Mouse (Mus musculus): ENCODE results near the gene Mmp17. TPM values are rescaled to one million over a fixed set of nuclear protein-coding genes. Genes with fewer than 3 reads are reported as not detected.
A peak's percentile ranks its signal among the peaks of the same experiment; 100 is the strongest.

The Mmp17 gene
- 4.3 and 4.8 TPM in 2 replicates for polyA plus RNA-seq (2016; fragmentation: Nextera tagmentation; extraction: Ambion mirVana)

- WGBS = under 1% methylated on average over 80 of the region's 80 CpGs
- Histone ChIP-seq H3K4me1 (replicated peaks) (peaks cover 41% of the 10 kb centered on the region), H3K9me3 (no peaks in the 10 kb centered on the region), H3K4me3 (peak within 1 kb of the TSS; percentile 73), H3K36me3 (no peaks in the 10 kb centered on the region), H3K27ac (peak within 1 kb of the TSS; percentile 87), H3K27me3 (ENCODE audit: insufficient read depth, poor library complexity, severe bottlenecking) (peaks cover 67% of the 10 kb centered on the region)
- peak; percentile 89 for DNase-seq (ENCODE audit: low spot score)
Measured at GRCm38 (mm10) chr5:129583761-129584582, at the start of gene Mmp17. Gene Mmp17 (plus strand): TSS chr5:129584169.

GRCm38 (mm10) chr5:129534500-129534899 is 49.5 kb upstream of the Mmp17 start:
- no peak overlapping the region for H3K4me3 ChIP-seq
- 91% methylated on average over 2 of the region's 2 CpGs for WGBS
- no peaks in the 10 kb centered on the region for H3K4me1 ChIP-seq (replicated peaks)
- peaks cover 90% of the 10 kb centered on the region for H3K36me3 ChIP-seq
- H3K27me3 ChIP-seq (ENCODE audit: insufficient read depth, poor library complexity, severe bottlenecking) = no peaks in the 10 kb centered on the region
- H3K9me3 ChIP-seq = no peaks in the 10 kb centered on the region; the same call in 1 of the 2 replicates
- no peak overlapping the region for H3K27ac ChIP-seq
- DNase-seq (ENCODE audit: low spot score) = no peak

GRCm38 (mm10) chr5:129535021-129535420 is 48.9 kb upstream of the Mmp17 start:
- peaks cover 90% of the 10 kb centered on the region for H3K36me3 ChIP-seq

GRCm38 (mm10) chr5:129535431-129535830 is 48.5 kb upstream of the Mmp17 start:
- no peak overlapping the region for H3K4me3 ChIP-seq
- no peak overlapping the region for H3K27ac ChIP-seq
- no peak for DNase-seq (ENCODE audit: low spot score)
- no peaks in the 10 kb centered on the region for H3K4me1 ChIP-seq (replicated peaks)
- no peaks in the 10 kb centered on the region; the same call in 1 of the 2 replicates for H3K9me3 ChIP-seq
- WGBS = 94% methylated on average over 3 of the region's 3 CpGs
- H3K27me3 ChIP-seq (ENCODE audit: insufficient read depth, poor library complexity, severe bottlenecking) = no peaks in the 10 kb centered on the region
- H3K36me3 ChIP-seq = peaks cover 90% of the 10 kb centered on the region

More at GRCm38 (mm10) chr5:129535021-129535420, 48.9 kb upstream of the Mmp17 start:
- no peak overlapping the region for H3K27ac ChIP-seq
- no peak for DNase-seq (ENCODE audit: low spot score)
- H3K4me1 ChIP-seq (replicated peaks) = no peaks in the 10 kb centered on the region
- 94% methylated on average over 2 of the region's 2 CpGs for WGBS
- no peaks in the 10 kb centered on the region; the same call in 1 of the 2 replicates for H3K9me3 ChIP-seq
- H3K27me3 ChIP-seq (ENCODE audit: insufficient read depth, poor library complexity, severe bottlenecking) = no peaks in the 10 kb centered on the region
- no peak overlapping the region for H3K4me3 ChIP-seq

GRCm38 (mm10) chr5:129538826-129539225 is 45.1 kb upstream of the Mmp17 start:
- Histone ChIP-seq H3K4me3 (no peak overlapping the region), H3K27ac (no peak overlapping the region), H3K36me3 (peaks cover 91% of the 10 kb centered on the region), H3K27me3 (ENCODE audit: insufficient read depth, poor library complexity, severe bottlenecking) (no peaks in the 10 kb centered on the region), H3K4me1 (replicated peaks) (no peaks in the 10 kb centered on the region), H3K9me3 (no peaks in the 10 kb centered on the region; the same call in 1 of the 2 replicates)
- 93% methylated on average over 4 of the region's 4 CpGs for WGBS
- DNase-seq (ENCODE audit: low spot score) = no peak

GRCm38 (mm10) chr5:129542236-129542635 is 41.7 kb upstream of the Mmp17 start:
- no peaks in the 10 kb centered on the region for H3K9me3 ChIP-seq
- H3K27me3 ChIP-seq (ENCODE audit: insufficient read depth, poor library complexity, severe bottlenecking) = no peaks in the 10 kb centered on the region
- whole genome bisulfite sequencing = 86% methylated on average over 3 of the region's 3 CpGs
- H3K36me3 ChIP-seq = peaks cover 95% of the 10 kb centered on the region
- no peak overlapping the region for H3K4me3 ChIP-seq
- peak; percentile 3 for DNase-seq (ENCODE audit: low spot score)
- no peaks in the 10 kb centered on the region for H3K4me1 ChIP-seq (replicated peaks)
- no peak overlapping the region for H3K27ac ChIP-seq

- Histone ChIP-seq H3K4me1 (replicated peaks) (no peaks in the 10 kb centered on the region), H3K4me3 (no peak overlapping the region), H3K27ac (no peak overlapping the region), H3K36me3 (peaks cover 100% of the 10 kb centered on the region), H3K9me3 (no peaks in the 10 kb centered on the region), H3K27me3 (ENCODE audit: insufficient read depth, poor library complexity, severe bottlenecking) (no peaks in the 10 kb centered on the region)
- WGBS = 91% methylated on average over 9 of the region's 9 CpGs
- DNase-seq (ENCODE audit: low spot score) = no peak
Measured at GRCm38 (mm10) chr5:129545787-129546186, 38.2 kb upstream of the Mmp17 start.

- no peak for DNase-seq (ENCODE audit: low spot score)
- Histone ChIP-seq H3K4me3 (no peak overlapping the region), H3K9me3 (no peaks in the 10 kb centered on the region), H3K4me1 (replicated peaks) (no peaks in the 10 kb centered on the region), H3K36me3 (peaks cover 100% of the 10 kb centered on the region), H3K27ac (no peak overlapping the region), H3K27me3 (ENCODE audit: insufficient read depth, poor library complexity, severe bottlenecking) (no peaks in the 10 kb centered on the region)
- 94% methylated on average over 12 of the region's 12 CpGs for WGBS
Measured at GRCm38 (mm10) chr5:129549716-129550115, 34.3 kb upstream of the Mmp17 start.

- no peaks in the 10 kb centered on the region for H3K27me3 ChIP-seq (ENCODE audit: insufficient read depth, poor library complexity, severe bottlenecking)
- peaks cover 100% of the 10 kb centered on the region for H3K36me3 ChIP-seq
- H3K4me1 ChIP-seq (replicated peaks) = no peaks in the 10 kb centered on the region
- H3K27ac ChIP-seq = no peak overlapping the region
- no peak overlapping the region for H3K4me3 ChIP-seq
- WGBS = 98% methylated on average over 6 of the region's 6 CpGs
- no peak for DNase-seq (ENCODE audit: low spot score)
- no peaks in the 10 kb centered on the region for H3K9me3 ChIP-seq
Measured at GRCm38 (mm10) chr5:129550790-129551189, 33.2 kb upstream of the Mmp17 start.

GRCm38 (mm10) chr5:129551991-129552390 is 32.0 kb upstream of the Mmp17 start:
- H3K9me3 ChIP-seq = no peaks in the 10 kb centered on the region
- DNase-seq (ENCODE audit: low spot score) = no peak
- no peak overlapping the region for H3K4me3 ChIP-seq
- H3K36me3 ChIP-seq = peaks cover 99% of the 10 kb centered on the region
- 92% methylated on average over 2 of the region's 2 CpGs for WGBS
- no peaks in the 10 kb centered on the region for H3K4me1 ChIP-seq (replicated peaks)
- H3K27me3 ChIP-seq (ENCODE audit: insufficient read depth, poor library complexity, severe bottlenecking) = no peaks in the 10 kb centered on the region
- H3K27ac ChIP-seq = no peak overlapping the region

GRCm38 (mm10) chr5:129553642-129554041 is 30.3 kb upstream of the Mmp17 start:
- no peaks in the 10 kb centered on the region for H3K9me3 ChIP-seq
- H3K4me1 ChIP-seq (replicated peaks) = no peaks in the 10 kb centered on the region
- H3K36me3 ChIP-seq = peaks cover 99% of the 10 kb centered on the region
- H3K4me3 ChIP-seq = no peak overlapping the region
- no peak overlapping the region for H3K27ac ChIP-seq
- DNase-seq (ENCODE audit: low spot score) = no peak
- H3K27me3 ChIP-seq (ENCODE audit: insufficient read depth, poor library complexity, severe bottlenecking) = no peaks in the 10 kb centered on the region
- 91% methylated on average over 6 of the region's 6 CpGs for WGBS

GRCm38 (mm10) chr5:129558591-129558990 is 25.4 kb upstream of the Mmp17 start:
- H3K27me3 ChIP-seq (ENCODE audit: insufficient read depth, poor library complexity, severe bottlenecking) = no peaks in the 10 kb centered on the region
- DNase-seq (ENCODE audit: low spot score) = no peak
- peaks cover 95% of the 10 kb centered on the region for H3K36me3 ChIP-seq
- no peak overlapping the region for H3K4me3 ChIP-seq
- H3K27ac ChIP-seq = no peak overlapping the region
- no peaks in the 10 kb centered on the region for H3K9me3 ChIP-seq
- H3K4me1 ChIP-seq (replicated peaks) = no peaks in the 10 kb centered on the region
- 92% methylated on average over 5 of the region's 5 CpGs for WGBS

- Histone ChIP-seq H3K27ac (no peak overlapping the region), H3K9me3 (no peaks in the 10 kb centered on the region), H3K4me3 (no peak overlapping the region), H3K4me1 (replicated peaks) (no peaks in the 10 kb centered on the region), H3K27me3 (ENCODE audit: insufficient read depth, poor library complexity, severe bottlenecking) (no peaks in the 10 kb centered on the region), H3K36me3 (peaks cover 95% of the 10 kb centered on the region)
- 68% methylated on average over 11 of the region's 11 CpGs for WGBS
- no peak for DNase-seq (ENCODE audit: low spot score)
Measured at GRCm38 (mm10) chr5:129559283-129559682, 24.7 kb upstream of the Mmp17 start.

Data from hindbrain, embryonic 10.5 days (tissue).